Mouse (Mus musculus): ENCODE data around the gene Dmrt1. TPM values are rescaled to one million over a fixed set of nuclear protein-coding genes. Genes with fewer than 3 reads are reported as not detected.

Dmrt1 gene
- polyA plus RNA-seq, 1 experiment, result not detected

DNA sequence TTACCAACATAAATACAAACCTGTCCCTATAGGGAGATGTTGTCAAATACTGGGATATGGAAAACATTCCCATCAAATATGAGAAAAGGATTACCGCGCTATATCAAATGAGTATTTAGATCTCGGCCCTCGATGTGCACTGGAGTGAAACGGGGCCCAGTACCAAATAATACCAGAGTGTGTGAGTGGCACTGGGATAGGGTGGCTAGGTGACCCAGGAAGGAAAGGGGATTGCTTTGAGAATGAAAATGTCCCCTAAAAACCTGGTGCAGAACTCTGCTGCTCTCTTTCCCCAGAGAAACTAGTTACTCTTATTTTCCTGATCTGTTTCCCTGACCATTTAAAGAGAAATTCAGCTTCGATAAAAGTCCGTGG is 102.8 kb downstream of the Dmrt1 start:
- whole genome bisulfite sequencing, result 16% methylated on average over 7 of the region's 7 CpGs
- no peaks in the 10 kb centered on the region for H3K36me3 ChIP-seq (ENCODE audit: control insufficient read depth, insufficient read depth, low read length)
- TF ChIP-seq POLR2A (IDR thresholded peaks at IDR 0.05; ENCODE audit: control insufficient read depth, extremely low read depth, insufficient read depth, low read length, poor library complexity) (no peak), CTCF (IDR thresholded peaks at IDR 0.05; ENCODE audit: borderline replicate concordance, control insufficient read depth, extremely low read depth, insufficient read depth, low read length, poor library complexity) (no peak)
- no peak for DNase-seq
- no peak overlapping the region for H3K4me3 ChIP-seq (ENCODE audit: control insufficient read depth, insufficient read depth, low read length)
- peaks cover 24% of the 10 kb centered on the region for H3K27me3 ChIP-seq (ENCODE audit: control insufficient read depth, insufficient read depth, low read length)
- no peak overlapping the region for H3K27ac ChIP-seq (ENCODE audit: control insufficient read depth, insufficient read depth, low read length)
- no peaks in the 10 kb centered on the region for H3K4me1 ChIP-seq (replicated peaks; ENCODE audit: control insufficient read depth, insufficient read depth, low read length)

DNA sequence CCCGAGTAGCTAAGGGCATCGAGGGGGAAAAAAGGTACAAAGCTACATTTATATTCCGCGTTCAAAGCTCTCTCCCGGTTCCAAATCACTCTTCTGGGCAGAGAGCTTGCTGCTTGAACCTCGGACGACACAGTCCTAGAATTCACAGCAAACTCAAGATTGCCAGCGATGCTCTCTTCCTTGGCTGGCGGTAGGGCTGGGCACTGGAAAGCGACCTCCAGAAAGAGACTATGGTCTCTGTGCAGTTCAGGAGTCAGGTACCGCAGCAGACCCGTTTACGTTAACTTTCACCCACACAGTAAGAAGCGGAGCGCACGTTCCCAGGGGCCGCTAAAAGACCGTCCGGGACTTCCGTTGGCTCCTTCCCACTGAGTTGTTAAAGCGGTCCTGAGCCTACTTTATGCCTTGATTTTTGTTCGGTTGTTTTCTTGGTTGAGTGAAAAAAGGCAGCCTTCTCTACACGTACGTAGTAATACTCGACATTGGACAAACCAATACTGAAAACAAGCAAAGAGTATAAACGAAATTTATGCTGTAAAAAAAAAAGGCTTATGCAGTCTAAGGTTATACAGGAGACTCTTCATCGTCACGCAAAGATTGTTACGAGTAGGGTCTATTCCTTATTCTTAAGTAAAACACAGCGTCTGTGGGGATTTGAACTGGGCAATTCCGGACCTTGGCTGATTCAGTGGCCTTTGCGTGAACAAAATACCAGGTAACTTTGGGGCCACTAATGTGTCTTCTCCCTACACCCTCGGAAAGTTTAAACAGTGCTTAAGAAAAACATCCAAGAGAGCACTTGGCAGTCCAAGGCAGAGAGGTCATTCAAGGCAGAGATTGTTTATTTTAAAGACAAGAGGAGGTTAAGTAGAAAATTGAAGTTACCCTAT is 103.8 kb downstream of the Dmrt1 start:
- no peak for DNase-seq
- 7% methylated on average over 33 of the region's 33 CpGs for WGBS
- H3K27me3 ChIP-seq (ENCODE audit: control insufficient read depth, insufficient read depth, low read length), result peaks cover 28% of the 10 kb centered on the region

DNA sequence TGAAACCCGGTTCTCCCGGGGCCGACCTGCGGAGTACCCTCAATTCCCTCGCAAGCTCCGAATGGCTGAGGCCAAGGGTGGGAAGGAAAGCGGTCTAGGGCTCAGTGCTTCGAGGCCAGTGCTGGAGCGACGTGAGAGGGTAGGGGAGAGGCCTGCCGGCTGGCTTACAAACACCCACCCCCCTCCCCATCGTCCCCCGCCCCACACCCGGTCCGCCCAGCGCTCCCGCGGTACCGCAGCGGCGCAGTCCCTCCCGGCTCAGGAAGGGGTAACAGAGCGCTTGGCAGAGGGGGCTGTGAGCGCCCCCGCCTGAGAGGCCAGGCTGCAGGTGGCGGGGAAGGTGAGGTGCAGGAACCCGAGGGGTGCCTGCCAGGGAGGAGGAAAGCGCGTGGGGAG is 104.6 kb downstream of the Dmrt1 start, which contains the start of gene Dmrt3:
Gene Dmrt3 (plus strand): TSS at position 287 of the 396 bp plus-strand sequence.
- H3K27me3 ChIP-seq (ENCODE audit: control insufficient read depth, insufficient read depth, low read length), result peaks cover 28% of the 10 kb centered on the region
- H3K27ac ChIP-seq (ENCODE audit: control insufficient read depth, insufficient read depth, low read length), result no peak within 1 kb of the TSS
- H3K36me3 ChIP-seq (ENCODE audit: control insufficient read depth, insufficient read depth, low read length), result no peaks in the 10 kb centered on the region
- 3% methylated on average over 29 of the region's 29 CpGs for WGBS
- no peak for DNase-seq
- no peak for TF ChIP-seq CTCF (IDR thresholded peaks at IDR 0.05; ENCODE audit: borderline replicate concordance, control insufficient read depth, extremely low read depth, insufficient read depth, low read length, poor library complexity)
- no peak for TF ChIP-seq POLR2A (IDR thresholded peaks at IDR 0.05; ENCODE audit: control insufficient read depth, extremely low read depth, insufficient read depth, low read length, poor library complexity)
- no peaks in the 10 kb centered on the region for H3K4me1 ChIP-seq (replicated peaks; ENCODE audit: control insufficient read depth, insufficient read depth, low read length)
- no peak within 1 kb of the TSS for H3K4me3 ChIP-seq (ENCODE audit: control insufficient read depth, insufficient read depth, low read length)

More for the DNA sequence above, 103.8 kb downstream of the Dmrt1 start:
- Histone ChIP-seq H3K4me1 (replicated peaks; ENCODE audit: control insufficient read depth, insufficient read depth, low read length) (no peaks in the 10 kb centered on the region), H3K36me3 (ENCODE audit: control insufficient read depth, insufficient read depth, low read length) (no peaks in the 10 kb centered on the region), H3K27ac (ENCODE audit: control insufficient read depth, insufficient read depth, low read length) (no peak overlapping the region), H3K4me3 (ENCODE audit: control insufficient read depth, insufficient read depth, low read length) (no peak overlapping the region)
- TF ChIP-seq CTCF (IDR thresholded peaks at IDR 0.05; ENCODE audit: borderline replicate concordance, control insufficient read depth, extremely low read depth, insufficient read depth, low read length, poor library complexity) (no peak), POLR2A (IDR thresholded peaks at IDR 0.05; ENCODE audit: control insufficient read depth, extremely low read depth, insufficient read depth, low read length, poor library complexity) (no peak)

DNA sequence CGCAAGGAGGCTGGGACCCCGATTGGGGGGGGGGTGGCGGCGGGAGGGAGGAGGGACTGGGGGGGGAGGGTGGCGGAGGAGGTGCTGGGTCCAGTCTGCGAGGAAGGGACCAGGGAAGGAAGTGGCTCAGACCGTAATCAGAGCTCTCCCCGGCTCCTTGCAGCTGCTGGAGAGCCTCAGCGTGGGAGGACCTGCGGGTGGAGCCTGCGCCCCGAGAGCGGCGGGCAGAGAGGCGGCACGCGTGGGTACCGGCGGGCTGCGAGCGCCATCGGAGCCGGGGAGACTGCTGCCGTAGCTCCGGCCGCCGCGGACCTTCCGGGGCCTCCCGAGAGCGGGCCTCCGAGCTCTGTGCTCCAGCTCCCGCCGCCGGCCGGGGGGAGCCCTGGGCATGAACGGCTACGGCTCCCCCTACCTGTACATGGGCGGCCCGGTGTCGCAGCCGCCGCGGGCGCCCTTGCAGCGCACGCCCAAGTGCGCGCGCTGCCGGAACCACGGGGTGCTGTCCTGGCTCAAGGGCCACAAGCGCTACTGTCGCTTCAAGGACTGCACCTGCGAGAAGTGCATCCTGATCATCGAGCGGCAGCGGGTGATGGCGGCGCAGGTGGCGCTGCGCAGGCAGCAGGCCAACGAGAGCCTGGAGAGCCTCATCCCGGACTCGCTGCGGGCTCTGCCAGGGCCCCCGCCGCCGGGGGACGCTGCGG is 105.1 kb downstream of the Dmrt1 start:
- WGBS, result 1% methylated on average over 69 of the region's 71 CpGs
- no peak for TF ChIP-seq CTCF (IDR thresholded peaks at IDR 0.05; ENCODE audit: borderline replicate concordance, control insufficient read depth, extremely low read depth, insufficient read depth, low read length, poor library complexity)
- no peak for TF ChIP-seq POLR2A (IDR thresholded peaks at IDR 0.05; ENCODE audit: control insufficient read depth, extremely low read depth, insufficient read depth, low read length, poor library complexity)
- H3K27me3 ChIP-seq (ENCODE audit: control insufficient read depth, insufficient read depth, low read length), result peaks cover 27% of the 10 kb centered on the region
- DNase-seq, result no peak
- no peak overlapping the region for H3K4me3 ChIP-seq (ENCODE audit: control insufficient read depth, insufficient read depth, low read length)
- no peak overlapping the region for H3K27ac ChIP-seq (ENCODE audit: control insufficient read depth, insufficient read depth, low read length)
- H3K4me1 ChIP-seq (replicated peaks; ENCODE audit: control insufficient read depth, insufficient read depth, low read length), result no peaks in the 10 kb centered on the region
- H3K36me3 ChIP-seq (ENCODE audit: control insufficient read depth, insufficient read depth, low read length), result no peaks in the 10 kb centered on the region

DNA sequence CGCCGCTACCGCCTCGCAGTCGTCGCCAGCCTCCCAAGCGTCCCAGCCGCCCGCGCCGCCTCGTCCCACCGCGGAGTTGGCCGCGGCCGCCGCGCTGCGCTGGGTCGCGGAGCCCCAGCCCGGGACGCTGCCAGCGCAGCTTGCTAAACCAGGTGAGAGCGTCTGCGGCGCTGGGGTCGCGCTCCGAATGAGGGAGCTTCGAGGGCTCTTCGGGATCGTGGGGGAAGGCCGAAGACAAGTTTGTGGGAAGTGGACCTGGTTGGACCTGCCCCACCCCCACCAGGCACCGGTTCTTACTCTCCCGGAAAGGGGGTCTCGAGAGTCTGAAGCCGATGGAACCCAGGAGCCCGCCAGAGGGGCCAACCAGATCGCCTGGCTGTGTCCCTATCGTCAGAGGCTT is 105.7 kb downstream of the Dmrt1 start:
- no peak for TF ChIP-seq CTCF (IDR thresholded peaks at IDR 0.05; ENCODE audit: borderline replicate concordance, control insufficient read depth, extremely low read depth, insufficient read depth, low read length, poor library complexity)
- TF ChIP-seq POLR2A (IDR thresholded peaks at IDR 0.05; ENCODE audit: control insufficient read depth, extremely low read depth, insufficient read depth, low read length, poor library complexity), result no peak
- no peak overlapping the region for H3K27ac ChIP-seq (ENCODE audit: control insufficient read depth, insufficient read depth, low read length)
- H3K36me3 ChIP-seq (ENCODE audit: control insufficient read depth, insufficient read depth, low read length), result no peaks in the 10 kb centered on the region
- WGBS, result 2% methylated on average over 42 of the region's 42 CpGs
- no peak for DNase-seq
- no peaks in the 10 kb centered on the region for H3K4me1 ChIP-seq (replicated peaks; ENCODE audit: control insufficient read depth, insufficient read depth, low read length)
- peaks cover 22% of the 10 kb centered on the region for H3K27me3 ChIP-seq (ENCODE audit: control insufficient read depth, insufficient read depth, low read length)
- H3K4me3 ChIP-seq (ENCODE audit: control insufficient read depth, insufficient read depth, low read length), result no peak overlapping the region

DNA sequence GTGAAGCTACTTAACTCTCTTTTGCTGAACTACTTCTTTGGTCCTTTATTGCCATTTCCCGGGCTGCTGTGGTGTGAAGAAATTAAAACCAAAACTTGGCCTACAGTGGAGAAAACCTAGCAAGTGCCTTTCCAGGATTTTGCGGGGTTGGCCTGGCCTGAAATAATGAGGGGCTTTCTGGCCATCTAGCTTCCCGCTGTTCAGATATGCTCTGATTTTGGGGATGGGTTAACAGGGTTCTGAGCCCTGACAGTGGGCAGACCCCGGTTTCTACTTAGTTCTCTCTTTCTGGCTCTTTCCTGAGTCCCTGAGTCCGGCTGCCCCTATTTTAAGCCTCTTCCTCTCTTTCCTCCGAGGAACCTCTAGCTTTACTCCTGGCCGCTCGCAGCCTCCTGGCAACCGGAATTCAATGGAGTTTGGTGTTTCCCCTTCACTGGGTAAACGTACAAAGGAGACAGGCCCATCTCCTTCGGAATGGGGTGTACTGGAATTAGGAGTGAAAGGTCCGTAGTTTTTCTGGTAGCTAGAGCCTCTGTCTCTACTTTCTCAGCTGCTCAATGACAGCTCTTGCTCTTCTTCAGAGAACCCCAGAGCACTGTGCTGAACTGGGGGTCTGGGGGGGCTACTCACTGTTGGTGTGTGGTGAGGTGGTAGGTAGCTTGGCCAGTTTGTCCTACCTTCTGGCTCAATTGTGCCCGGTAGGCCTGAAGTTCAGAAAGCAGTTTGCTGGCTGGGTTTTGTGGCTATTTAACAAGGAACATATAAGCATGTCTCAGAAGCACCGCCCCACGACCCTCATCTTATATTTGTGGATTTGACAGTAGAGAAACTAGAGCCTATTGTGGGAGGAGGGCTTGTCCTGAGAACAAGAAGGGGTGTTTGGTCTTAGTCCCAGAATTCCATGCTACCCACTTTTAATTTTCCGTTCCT is 106.7 kb downstream of the Dmrt1 start:
- H3K36me3 ChIP-seq (ENCODE audit: control insufficient read depth, insufficient read depth, low read length), result no peaks in the 10 kb centered on the region
- H3K4me3 ChIP-seq (ENCODE audit: control insufficient read depth, insufficient read depth, low read length), result no peak overlapping the region
- 11% methylated on average over 16 of the region's 16 CpGs for WGBS
- peaks cover 16% of the 10 kb centered on the region; the same call in 1 of the 2 replicates for H3K27me3 ChIP-seq (ENCODE audit: control insufficient read depth, insufficient read depth, low read length)
- no peak for DNase-seq
- no peaks in the 10 kb centered on the region for H3K4me1 ChIP-seq (replicated peaks; ENCODE audit: control insufficient read depth, insufficient read depth, low read length)
- H3K27ac ChIP-seq (ENCODE audit: control insufficient read depth, insufficient read depth, low read length), result no peak overlapping the region
- TF ChIP-seq CTCF (IDR thresholded peaks at IDR 0.05; ENCODE audit: borderline replicate concordance, control insufficient read depth, extremely low read depth, insufficient read depth, low read length, poor library complexity), result no peak
- no peak for TF ChIP-seq POLR2A (IDR thresholded peaks at IDR 0.05; ENCODE audit: control insufficient read depth, extremely low read depth, insufficient read depth, low read length, poor library complexity)
